Mouse (Mus musculus): Measurements from ENCODE around the gene Spsb2.
"Not testable (repeated sequence)": the region's sequence is repeated elsewhere in the genome, so short reads cannot be mapped to it uniquely, and the experiment has no call there.

Spsb2 gene

GRCm38 (mm10) chr6:124808358-124809012, at the start of gene Spsb2:
Gene Spsb2 (plus strand): TSS chr6:124808661.
- DNase-seq (ENCODE audit: low spot score): peak; percentile 82

- DNase-seq (ENCODE audit: low spot score): no peak
Measured at GRCm38 (mm10) chr6:124758849-124759232, 49.6 kb upstream of the Spsb2 start.

- DNase-seq (ENCODE audit: low spot score): peak; percentile 91
Measured at GRCm38 (mm10) chr6:124759259-124759658, 49.2 kb upstream of the Spsb2 start.

GRCm38 (mm10) chr6:124765951-124766350, 42.5 kb upstream of the Spsb2 start:
- DNase-seq (ENCODE audit: low spot score): no peak

GRCm38 (mm10) chr6:124767536-124767919, 40.9 kb upstream of the Spsb2 start:
- DNase-seq (ENCODE audit: low spot score): no peak

- DNase-seq (ENCODE audit: low spot score): no peak
Measured at GRCm38 (mm10) chr6:124767920-124768703, 40.3 kb upstream of the Spsb2 start.

- no peak for DNase-seq (ENCODE audit: low spot score)
Measured at GRCm38 (mm10) chr6:124768704-124769044, 39.8 kb upstream of the Spsb2 start.

- peak; percentile 60 for DNase-seq (ENCODE audit: low spot score)
Measured at GRCm38 (mm10) chr6:124769101-124769765, 39.2 kb upstream of the Spsb2 start, which contains the start of gene Eno2. Gene Eno2 (minus strand): TSS chr6:124769673.

GRCm38 (mm10) chr6:124770013-124770412, 38.4 kb upstream of the Spsb2 start:
- DNase-seq (ENCODE audit: low spot score): no peak

GRCm38 (mm10) chr6:124770511-124770910, 38.0 kb upstream of the Spsb2 start:
- no peak for DNase-seq (ENCODE audit: low spot score)

GRCm38 (mm10) chr6:124779222-124779983, 29.1 kb upstream of the Spsb2 start, which contains the start of gene Lrrc23:
Gene Lrrc23 (minus strand): TSS chr6:124779727.
- DNase-seq (ENCODE audit: low spot score): no peak

- no peak for DNase-seq (ENCODE audit: low spot score)
Measured at GRCm38 (mm10) chr6:124779984-124780416, 28.5 kb upstream of the Spsb2 start.

- DNase-seq (ENCODE audit: low spot score): no peak
Measured at GRCm38 (mm10) chr6:124780917-124781316, 27.5 kb upstream of the Spsb2 start.

GRCm38 (mm10) chr6:124782436-124782835, 26.0 kb upstream of the Spsb2 start:
- DNase-seq (ENCODE audit: low spot score): no peak

- no peak for DNase-seq (ENCODE audit: low spot score)
Measured at GRCm38 (mm10) chr6:124786756-124787420, 21.6 kb upstream of the Spsb2 start.

- DNase-seq (ENCODE audit: low spot score): no peak
Measured at GRCm38 (mm10) chr6:124787722-124788121, 20.7 kb upstream of the Spsb2 start.

GRCm38 (mm10) chr6:124789519-124789918, 18.9 kb upstream of the Spsb2 start:
- no peak for DNase-seq (ENCODE audit: low spot score)

- DNase-seq (ENCODE audit: low spot score): no peak
Measured at GRCm38 (mm10) chr6:124790121-124790520, 18.3 kb upstream of the Spsb2 start.

GRCm38 (mm10) chr6:124791911-124792310, 16.6 kb upstream of the Spsb2 start:
- DNase-seq (ENCODE audit: low spot score): no peak

- DNase-seq (ENCODE audit: low spot score): no peak
Measured at GRCm38 (mm10) chr6:124795781-124796180, 12.7 kb upstream of the Spsb2 start.

- no peak for DNase-seq (ENCODE audit: low spot score)
Measured at GRCm38 (mm10) chr6:124796200-124796599, 12.3 kb upstream of the Spsb2 start.

GRCm38 (mm10) chr6:124802400-124802799, 6.1 kb upstream of the Spsb2 start:
- not testable (repeated sequence) for DNase-seq (ENCODE audit: low spot score)
